Mouse (Mus musculus) cerebellum, postnatal 4 days (tissue): ENCODE measurements at regions not wholly inside any gene's neighbourhood (a gene's known extent, or its start where the extent isn't known, plus 50 kb on each side); places are given as distances from the start of the nearest gene placed in this dataset.

ENCODE experiments used
- DNase-seq, 2 experiments: peaks; one replicate each; pipeline ENCODE4 v3.0.0; 2022; ENCODE audit warnings: low spot score in 2 of 2, mixed read lengths in 1 of 2

DNA sequence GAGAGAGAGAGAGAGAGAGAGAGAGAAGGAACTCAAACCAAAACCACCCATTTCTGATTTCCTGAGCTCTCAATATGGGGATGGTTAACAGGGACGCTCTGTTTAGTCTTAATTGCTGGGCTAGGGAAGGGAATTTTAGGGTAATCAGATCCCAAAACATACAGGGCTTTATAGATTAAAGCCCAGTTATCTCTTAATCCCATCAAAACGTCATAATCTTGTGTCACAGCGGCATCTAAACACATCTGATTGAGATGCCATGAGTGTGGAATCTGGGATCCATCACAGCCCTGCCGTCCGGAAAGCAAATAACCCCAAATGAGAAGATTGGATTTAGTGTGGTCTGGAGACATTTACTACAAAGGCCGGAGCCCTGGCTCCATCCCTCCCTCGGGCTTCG lies 527.1 kb upstream of the Tbx3 start:
- DNase-seq = no peak

DNA sequence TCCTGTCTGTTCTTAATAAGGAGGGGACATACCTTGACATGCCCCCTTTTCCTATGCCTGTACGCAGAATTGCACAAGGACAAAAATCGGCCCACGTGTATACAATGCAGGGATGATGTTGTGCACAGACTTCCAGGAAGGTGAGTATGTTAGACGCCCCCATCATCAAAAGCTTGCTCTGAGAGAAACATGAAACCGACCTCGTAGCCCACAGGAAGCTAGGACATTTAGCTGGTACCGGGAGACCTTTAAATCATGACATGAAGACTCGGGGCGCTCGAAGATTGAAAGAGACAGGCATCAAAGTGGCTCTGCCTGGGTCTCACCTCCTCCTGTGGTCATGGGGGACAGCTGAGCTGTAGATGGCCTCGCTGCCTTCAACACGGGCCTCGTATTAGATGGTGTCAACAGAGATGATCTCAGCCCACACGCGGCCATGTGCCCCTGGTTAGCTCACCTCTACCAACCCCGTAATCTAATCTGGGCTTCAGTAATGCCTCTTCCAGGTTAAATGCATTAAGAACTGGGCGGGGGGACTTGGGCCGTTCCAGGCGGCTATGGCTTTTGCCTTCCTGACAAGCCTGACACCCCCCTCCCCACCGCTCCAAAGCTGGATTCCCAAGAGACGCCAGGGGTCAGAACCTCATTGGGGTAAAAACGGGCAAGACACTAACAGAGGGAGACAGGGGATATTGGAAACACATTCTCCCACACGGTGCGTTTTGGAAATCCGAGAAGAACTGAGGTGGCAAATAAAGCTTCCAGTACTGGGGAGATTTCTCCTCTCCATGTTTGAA lies 520.9 kb upstream of the Tbx3 start:
- DNase-seq = no peak

DNA sequence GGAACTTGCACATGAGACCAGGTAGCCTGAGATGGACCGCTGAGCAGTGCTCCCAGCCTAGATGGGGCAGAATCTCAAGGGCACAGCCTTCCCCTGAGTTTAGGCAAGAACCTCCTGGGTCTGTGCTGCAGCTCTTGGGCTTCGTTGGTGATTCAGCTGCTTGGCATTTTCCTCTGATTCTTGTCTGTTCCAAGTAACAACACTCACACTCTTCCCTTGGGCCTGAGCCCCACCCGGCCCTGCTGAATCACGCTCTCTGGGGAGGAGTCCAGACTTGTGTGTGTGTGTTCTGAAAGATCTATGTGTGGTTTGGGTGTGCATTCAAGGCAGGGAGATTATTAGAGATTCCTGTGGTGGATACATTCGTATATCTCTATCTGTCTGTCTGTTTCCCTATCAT lies 517.4 kb upstream of the Tbx3 start:
- no peak for DNase-seq

DNA sequence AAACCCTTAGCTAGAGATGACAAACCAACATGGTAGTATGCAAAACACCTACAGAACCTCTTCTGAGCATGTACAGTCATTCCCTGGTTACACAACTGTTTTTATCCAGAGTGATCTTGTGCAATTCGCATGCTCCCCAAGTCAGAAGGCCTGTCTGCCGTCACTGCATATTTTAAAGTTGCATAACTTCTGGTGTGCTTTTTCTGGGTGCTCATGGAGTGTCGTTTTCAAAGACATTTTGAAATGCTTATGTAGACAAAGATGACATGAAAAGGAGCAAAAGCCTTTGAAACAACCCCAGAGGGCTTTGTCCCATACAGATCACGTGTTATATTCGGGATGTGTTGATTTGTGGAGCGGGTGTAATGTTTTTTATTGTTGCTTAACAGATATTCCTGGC lies 513.8 kb upstream of the Tbx3 start:
- no peak for DNase-seq

DNA sequence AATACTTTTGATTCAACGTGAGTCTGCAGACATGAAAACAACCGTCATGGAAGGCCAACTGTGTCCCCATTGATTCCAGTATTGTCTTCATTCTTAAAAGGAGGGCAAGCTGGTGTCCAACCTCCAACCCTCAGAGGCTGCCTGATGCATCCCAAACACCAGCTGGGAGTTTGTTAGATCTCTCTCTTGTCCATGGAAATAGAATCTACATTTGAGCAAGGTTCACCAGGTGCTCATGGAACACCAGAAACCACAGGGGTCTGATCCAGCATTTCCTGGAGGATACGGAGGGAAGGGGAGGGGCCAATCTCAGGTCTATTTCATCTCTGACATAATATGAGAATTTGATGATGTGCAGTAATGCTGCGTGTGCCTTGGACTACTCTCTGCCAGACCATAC lies 512.3 kb upstream of the Tbx3 start:
- peak in 1 of 2 experiments; percentile 10 for DNase-seq

DNA sequence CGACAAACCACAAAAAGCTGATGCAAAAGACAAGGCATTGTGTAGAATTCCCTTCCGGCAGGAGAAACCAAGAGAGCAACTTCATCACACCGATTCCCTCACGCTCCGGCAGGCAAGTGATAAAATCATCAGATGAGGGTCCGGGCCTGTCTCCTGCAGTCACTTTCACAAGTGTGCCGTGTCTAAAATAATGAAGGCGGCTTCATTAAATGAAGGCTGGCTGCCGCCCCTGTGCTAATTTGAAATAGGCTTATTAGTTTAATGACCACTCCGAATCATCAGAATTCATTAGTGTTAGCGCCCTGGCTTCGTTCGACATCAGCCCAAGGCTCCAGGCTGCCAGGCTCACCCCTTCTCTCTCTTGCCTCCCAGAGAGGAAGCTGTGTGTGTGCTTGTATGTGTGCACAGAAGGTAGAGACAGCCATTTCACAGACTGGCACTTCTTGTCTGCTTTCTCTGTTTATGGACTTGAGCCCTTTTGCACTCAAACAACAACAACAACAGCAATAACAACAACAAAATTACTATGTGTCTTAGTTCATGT lies 508.3 kb upstream of the Tbx3 start:
- DNase-seq = no peak

DNA sequence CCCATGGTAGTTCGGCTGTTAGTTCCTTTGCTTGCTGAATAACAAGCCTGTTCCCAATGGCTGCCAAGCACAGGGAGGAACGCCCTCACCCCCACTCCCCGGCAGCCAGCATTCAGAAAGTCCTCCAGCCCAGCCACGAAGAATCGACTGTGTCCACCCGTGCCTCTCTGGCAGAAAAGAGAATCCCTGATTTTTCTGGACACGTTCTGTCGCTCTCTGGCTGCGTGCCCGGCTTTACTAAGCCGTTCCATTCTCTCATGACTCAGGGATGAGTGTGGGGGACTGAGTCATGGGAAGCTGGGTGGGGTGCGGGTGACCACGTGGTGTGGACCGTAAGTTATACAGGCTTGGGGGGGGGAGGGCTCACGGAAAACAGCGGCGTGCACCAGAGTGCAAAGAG lies 502.8 kb upstream of the Tbx3 start:
- DNase-seq = peak; percentile 30 to 65

DNA sequence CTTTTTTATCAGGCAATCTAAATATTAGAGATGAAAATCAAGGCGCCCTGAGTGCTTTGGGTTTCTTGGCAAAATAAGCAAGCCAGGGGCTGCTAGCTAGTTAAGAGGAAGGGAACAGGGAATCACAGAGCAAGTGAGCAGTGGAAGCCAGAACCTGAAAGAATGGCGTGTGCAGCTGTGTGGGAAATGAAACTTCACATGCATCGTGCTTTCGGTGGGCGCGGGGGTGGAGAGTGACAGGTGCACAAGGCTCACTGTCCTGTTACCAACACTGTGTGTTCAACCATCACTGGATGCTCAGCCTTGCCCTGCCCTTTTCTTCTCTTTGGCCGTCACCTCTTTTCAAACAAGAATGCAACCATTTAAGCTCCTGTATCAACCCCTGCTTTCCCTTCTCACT lies 501.2 kb upstream of the Tbx3 start:
- DNase-seq = no peak

DNA sequence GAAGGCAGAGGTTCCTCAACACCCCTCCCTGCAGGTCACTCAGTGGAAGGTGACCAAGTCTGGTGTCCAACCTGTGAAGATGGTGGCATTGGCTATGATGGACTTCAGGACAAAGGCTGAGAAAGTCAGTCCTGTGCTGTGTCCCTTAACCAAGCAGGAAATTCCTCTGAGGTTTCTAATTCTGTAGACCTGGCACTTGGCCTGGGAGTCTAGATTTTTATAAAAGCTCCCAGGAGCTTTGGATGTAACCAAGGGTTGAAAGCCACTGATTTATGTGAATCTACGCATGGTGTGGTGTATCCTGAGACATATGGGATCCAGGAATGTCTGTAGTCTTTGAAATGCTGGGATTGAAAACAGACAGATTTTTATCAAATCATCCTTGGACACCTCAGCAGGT lies 498.8 kb upstream of the Tbx3 start:
- DNase-seq = no peak

DNA sequence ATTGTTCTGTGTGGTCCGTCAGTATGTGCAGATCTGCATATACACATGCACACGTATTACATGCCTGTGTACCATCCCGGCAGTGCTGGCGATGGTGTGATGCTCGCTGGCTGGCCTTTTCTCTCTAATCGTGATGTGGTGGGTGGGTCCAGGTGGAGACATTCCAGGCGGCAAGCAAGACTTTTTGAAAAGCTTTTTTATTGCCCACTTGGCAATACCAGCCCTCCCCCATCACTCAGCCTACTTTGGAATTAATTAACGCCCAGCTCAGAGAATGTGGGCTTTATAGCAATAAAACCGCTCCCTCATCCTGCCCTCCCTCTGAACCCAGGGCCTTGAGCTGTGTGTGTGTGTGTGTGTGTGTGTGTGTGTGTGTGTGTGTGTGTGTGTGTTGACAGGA lies 491.7 kb upstream of the Tbx3 start:
- no peak for DNase-seq

DNA sequence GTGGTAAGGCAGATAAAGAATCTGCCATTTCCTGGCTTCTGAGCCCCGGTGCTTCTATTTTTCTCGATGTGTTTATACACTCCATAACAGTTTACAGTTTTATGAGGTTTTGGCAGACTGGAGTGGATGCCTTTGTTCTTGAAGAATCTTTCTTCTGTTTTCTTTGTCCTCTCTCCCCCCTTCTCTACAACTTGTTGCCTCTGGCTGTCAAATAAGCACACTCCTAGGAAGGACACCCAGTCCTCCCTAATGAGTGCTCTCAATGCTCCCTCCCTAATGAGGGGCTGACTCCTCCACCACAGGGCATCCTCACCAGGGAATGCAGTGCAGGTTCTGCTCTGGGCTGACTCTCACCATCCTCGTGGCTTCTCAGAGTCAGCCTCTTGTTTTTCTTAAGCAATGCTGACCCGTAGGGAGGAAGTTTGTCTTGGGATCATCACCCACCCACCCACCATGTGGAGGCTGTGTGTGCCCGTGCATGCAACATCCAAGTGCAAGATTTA lies 486.9 kb upstream of the Tbx3 start:
- no peak for DNase-seq

DNA sequence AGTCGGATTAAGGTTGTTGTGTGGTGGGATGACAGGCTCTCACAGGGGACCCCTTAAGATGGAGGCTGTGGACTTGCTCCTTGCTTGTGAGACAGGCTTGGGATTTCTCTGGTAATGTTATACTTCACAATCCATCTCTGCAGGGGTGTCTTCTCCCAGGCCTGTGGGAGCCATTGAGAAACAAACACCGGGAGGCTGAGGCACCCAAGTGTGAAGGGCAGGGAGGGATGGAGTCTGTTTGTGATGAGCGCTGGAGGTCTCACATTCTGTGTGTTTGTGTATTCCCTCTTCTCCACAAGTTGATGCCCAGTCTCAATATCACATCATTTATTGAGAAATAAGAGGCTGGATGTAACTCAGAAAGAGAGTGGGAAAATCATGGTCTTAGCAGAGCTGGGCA lies 483.9 kb upstream of the Tbx3 start:
- DNase-seq = no peak

DNA sequence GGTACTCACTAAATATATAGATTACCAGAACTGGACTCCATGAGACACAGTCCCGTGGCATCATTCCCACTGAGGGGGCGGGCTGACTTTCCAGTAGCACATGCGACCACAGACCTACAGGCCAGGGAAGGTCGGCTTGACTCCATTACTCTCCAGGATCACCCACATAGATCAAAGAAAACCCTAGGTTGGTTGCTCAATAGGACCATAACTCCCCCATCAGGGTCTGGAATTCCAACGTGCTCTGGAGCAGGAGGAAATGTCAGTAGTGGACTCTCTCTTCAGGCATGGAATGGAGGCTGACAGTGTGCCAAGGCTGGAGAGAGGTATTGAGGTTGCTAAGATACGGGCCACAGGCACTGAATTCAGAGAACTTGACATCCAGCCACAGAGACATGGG lies 482.0 kb upstream of the Tbx3 start:
- no peak for DNase-seq

DNA sequence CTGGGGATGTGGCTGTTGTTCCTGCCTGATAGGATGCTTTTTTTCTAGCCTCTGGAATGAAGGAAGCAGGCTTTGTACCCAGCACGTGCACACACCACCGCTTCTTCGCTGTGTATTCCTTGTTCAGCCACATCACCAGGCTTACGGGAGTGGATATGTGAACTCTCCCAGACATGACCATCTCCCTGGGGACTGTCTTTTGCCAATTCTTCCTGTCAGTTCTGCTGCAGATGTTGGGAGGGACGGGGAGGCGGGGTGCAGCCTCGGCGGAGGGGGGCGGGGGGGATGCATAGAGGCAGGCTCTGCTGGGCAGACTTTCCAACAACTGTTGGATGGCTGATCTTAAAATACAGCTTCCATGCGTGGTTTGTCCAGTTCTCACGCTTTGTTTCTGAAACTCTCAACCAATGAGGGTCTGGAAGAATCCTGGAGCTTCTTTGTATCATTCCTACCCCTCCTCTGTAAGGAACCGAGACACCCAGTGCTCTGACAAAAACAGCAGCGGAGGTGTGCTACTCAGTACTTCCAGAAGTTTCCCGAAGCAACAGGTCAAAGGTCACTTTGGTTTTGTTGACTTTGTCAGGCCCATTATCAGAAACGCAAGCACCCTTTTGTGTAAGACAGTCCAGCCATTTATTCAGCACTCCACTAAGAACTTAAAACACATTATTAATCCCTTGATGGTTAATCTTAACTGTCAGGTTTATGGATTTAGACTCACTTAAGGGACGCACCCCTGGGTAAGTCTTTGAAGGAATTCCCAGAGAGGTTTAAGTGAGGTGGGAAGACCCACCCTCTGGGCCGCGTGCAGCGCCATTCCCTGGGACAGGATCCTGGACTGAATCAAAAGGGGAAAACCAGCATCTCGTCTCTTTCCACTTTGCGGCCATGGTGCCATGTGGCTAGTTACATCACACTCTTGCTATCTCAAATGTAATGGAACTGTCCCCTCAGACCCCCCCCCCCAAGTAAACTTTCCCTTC lies 476.5 kb upstream of the Tbx3 start:
- DNase-seq = no peak

DNA sequence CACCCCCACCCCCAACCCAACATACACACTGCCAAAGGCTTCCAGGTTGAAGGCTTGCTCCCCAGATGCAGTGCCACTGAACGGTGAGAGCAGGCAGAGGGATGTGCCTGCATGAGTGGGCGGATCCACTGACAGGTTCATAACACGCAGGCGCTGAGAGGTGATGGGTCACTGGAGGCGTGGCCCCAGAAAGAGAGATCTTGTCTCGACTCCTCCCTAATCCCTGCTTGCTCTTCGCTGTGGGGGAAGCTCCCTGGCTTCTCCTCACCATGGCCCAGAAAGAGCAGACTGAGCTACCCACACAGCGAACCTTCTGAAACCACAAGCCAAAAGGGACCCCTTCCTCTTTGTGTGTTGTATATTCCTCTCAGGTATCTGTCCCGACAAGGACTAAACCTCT lies 470.6 kb upstream of the Tbx3 start:
- DNase-seq = no peak

DNA sequence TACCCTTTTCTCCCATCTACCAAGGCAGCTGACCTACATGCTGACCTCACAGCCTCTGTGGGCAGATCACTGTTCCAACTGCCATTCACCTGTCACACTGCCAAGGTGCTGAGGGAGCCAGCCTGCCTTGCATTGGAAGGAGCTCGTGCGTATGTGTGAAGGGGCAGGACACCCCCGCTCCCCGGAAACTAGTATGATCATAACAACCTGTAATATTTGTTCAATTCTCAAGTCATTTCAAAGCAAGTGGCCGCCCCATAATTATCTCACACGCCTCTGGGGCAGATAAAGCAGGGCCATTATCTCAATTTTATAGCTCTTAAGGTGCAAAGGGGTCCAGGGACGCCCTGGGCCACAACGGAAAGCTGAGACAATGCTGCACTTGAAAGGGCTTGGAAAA lies 469.2 kb upstream of the Tbx3 start:
- DNase-seq = no peak

DNA sequence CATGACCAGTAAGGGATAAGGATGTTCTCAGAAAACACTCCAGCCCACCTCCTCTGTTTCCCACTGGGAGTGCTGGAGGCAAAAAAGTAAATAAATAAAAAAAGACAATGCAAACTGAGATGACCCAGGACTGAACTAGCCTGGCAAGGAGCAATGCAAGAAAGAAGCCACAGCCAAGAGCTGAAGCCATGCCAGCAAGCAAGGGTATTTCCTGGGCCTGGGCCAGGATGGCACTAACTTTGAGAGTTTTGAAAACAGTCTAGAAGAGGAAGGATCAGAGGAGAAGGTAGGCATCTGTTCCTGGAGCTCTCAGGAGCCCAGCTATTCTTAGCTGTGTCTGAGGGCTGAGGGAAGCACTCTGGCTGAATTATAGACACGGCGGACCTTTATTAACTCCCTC lies 465.7 kb upstream of the Tbx3 start:
- DNase-seq = peak in 1 of 2 experiments; percentile 19

DNA sequence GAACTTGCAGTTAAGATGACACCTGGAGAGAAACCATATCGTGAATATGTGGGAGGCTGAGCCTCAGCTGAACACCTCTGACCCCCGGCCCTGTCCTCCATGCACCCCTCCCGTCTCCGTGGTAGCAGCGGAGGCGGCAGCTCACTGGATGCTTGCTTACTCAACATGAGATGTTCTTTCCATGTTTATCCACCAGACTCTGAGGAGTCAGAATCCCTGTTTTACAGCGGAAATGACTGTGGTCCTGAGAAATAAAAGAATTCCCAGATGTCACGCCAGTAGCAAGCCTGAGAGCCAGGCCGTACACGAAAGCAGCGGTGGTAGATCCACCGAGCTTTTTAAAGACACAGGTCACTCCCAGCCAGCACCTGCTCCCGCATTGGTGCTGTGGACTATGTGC lies 462.4 kb upstream of the Tbx3 start:
- no peak for DNase-seq

DNA sequence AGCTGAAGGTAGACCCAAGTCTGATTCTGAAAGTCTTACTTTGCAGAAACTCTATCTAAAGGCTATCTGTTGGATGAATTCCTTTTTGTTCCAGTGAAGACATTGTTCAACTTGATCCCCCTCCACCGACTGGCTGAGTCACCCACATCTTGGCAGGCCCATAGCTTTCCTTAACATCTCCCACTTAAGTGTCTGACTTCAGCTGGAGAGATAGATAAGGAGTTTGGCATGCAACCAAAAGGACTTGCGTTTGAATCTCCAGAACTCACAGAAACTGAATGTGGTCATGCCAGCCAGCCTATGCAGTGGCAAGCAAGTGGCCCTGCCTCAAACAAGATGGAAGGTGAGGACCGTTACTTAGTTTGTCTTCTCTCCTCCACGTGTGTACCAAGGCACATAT lies 457.3 kb upstream of the Tbx3 start:
- DNase-seq = no peak

DNA sequence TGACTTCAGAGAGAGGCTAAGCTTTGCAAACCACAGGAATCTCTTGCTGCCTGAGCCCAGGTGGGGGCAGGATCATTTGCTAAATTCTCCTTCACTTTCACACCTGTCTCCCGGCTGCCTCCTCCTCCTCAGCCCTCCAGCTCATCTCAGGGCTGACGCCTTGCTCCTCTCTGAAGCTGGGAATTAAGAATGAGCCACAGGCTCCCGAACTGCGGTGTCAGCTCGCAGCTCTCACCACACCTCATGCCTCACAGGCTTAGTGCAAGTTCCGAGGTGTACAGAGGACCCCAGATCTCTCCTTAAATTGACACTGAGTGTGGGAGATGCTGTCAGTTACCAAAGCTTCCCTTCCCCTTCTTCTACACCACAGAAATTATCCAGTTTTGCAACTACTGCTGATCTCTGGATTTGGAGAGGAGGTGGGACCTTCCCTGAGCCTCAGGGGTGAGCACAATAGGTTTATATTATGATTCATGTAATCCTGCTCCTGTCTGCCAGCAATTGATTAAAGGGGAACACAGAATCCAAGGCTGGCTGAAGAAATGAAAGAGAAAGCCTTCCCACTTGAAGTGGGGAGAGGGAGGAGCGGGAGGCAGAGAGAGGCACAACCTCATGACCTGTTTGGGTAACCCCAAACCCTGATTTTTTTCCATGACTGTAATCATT lies 456.6 kb upstream of the Tbx3 start:
- no peak for DNase-seq

DNA sequence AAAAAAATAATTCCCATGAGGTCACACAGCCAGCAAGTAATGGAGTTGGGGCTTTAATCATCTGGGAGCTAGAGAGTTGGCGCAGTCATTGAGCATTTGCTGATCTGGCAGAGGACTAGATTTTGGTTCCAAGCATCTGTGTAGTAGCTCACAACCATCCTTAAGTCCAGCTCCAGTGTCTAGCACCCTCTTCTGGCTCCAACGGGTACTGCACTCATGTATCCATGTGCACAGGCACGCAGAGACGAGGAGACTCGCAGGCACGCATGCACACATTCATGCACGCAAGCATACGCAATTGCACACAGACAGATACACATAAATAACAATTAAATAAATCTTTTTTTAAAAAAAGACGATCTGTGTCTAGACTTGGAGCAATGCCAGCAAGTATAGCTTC lies 455.5 kb upstream of the Tbx3 start:
- DNase-seq = peak in 1 of 2 experiments; percentile 27

DNA sequence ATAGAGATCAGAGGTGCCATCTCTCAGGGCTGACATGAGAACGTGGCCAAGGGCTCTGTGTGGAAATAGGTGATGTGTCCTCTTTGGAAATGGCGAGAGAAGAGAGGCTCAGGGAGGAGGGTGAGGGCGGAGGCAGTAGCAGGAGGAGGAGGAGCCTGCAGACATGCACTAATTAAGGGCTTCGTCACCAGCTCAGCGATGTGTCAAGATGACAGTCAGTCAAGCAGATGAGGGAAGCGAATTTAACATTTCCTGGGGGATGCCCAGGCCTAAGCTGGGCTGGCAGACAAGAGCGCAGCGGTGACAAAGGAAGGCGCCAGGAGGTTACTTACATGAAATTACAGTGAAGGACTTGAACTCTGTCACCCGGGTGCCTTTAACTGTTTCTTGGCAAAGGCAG lies 455.1 kb upstream of the Tbx3 start:
- peak in 1 of 2 experiments; percentile 10 for DNase-seq
